Mouse (Mus musculus): ENCODE measurements around the gene Arhgap24. TPM values are rescaled to one million over a fixed set of nuclear protein-coding genes. Genes with fewer than 3 reads are reported as not detected.

Gene Arhgap24
- total RNA-seq, 2 experiments from 2014 or later, result 0.96 to 2.3 TPM

DNA sequence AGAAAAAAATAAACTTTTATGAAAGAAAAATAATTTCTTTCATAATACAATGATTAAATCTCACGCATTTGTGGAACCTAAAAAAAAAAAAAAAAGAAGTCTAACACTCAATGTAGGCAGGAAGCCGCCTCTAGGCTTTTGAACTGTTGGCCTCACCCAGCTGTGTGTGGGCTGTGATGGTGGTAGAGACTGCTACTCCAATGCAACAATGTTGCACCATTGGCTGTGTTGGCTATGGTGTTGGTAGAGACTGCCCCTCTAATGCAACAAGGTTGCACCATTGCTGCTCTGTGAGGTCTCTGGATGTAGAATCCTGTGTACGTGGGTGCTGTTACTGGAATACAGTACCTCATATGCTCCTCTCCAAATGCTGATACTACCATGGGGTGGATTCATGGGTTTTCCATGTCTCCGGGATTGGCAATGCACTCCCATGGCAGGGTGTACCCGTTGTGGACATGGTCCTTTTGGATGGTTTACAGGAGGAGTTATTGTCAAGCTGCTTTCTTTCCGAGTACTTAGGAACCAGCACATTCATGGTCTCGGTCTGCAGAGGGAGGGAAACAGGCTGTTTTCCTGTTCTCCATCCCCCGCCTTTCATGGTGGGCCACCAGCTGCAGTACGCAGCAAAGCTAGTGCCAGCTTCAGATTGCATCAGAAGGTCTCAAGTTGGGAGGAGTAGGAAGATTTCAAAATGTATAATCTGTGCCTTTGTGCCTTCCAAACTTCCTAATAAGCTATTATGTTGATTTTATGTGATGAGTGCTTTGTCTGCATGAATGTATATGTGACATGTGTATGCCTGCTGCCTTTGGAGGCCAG, 186.8 kb downstream of the Arhgap24 start:
- no peak for ATAC-seq (replicated peaks; ENCODE audit: poor library complexity)

DNA sequence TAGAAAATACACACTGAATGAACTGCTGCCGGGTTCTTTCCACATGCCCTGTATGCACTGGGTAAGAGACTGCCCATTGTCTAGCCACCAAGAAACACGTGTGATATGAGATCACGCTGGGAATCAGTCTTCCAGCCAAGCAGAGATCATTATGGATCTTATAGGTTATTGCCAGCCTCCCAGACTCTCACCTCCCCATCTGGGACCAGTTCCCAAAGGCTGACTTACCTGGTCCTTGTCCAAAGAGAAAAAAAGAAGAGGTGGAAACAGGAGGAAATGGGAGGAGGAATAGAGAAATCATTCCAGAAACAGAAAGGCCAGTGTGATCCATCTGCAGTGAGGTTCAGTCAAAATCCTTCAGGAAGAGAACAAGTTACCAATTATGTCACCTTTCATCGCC, 189.0 kb downstream of the Arhgap24 start:
- no peak for ATAC-seq (replicated peaks; ENCODE audit: poor library complexity)

DNA sequence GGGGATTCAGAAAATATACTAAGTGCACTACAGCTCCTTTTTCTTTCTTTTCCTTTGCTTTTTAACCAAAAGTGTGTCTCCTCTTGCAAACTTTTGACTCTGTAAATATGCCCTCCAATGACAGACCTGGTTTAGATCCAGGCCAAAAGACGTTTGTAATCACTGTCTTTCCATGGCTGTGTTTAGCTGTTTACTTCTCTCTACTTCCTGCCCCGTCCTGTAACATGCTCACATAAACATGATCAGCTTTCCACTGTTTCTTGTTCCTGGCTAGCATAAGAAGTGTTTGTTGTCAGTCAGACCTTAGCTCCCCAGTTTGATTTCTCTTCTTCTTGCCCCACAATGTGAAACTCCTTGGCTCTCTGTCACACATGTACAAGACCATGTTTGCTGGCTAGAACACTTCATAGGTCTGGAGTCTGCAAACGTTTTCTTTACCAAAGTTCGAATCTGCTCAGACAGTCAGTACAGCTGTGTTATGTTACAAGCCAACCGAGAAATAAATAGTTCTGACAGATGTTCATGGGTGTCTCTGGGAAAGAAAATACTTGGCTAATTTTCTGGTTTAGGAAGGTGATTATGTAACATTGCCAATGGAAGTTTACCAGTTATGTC, 189.6 kb downstream of the Arhgap24 start:
- ATAC-seq (replicated peaks; ENCODE audit: poor library complexity), result no peak

DNA sequence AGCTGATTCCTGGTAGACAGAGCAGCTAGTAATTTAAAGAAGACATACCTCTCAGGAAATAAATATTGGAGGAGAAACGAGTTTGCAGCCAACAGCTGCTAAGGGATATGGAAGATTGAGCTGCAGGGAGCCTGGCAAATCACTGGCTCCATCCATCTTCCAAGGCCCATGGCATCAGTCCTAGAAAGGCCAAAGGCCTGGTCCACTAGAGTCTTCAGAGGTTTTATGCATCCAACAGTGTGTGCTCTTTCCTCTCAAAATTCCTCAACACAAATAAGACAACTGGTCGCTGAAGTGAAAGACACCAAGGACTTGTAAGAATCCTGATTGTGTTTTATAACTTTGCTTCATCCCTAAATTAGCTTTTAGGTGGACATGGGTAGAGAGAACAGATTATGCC, 194.1 kb downstream of the Arhgap24 start:
- ATAC-seq (replicated peaks; ENCODE audit: poor library complexity), result no peak

DNA sequence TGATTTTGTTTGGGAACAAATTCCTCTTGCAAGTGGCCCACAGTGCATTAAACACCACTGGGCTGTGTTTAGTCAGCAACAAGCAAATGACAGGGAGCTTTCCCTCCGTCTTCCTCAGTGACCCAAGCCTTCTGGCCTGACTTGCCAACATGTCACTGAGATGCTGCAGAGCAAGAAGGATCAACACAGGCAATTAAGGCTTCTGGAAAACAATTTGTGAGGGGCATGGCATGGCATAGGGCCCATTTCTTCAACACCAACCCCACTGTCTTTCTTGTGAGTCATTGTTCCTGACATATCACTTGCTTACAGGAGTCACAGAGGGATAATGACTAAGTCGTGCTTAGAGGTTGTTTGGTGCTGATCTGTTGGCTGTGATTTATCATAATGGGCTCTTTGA, 196.0 kb downstream of the Arhgap24 start:
- no peak for ATAC-seq (replicated peaks; ENCODE audit: poor library complexity)

DNA sequence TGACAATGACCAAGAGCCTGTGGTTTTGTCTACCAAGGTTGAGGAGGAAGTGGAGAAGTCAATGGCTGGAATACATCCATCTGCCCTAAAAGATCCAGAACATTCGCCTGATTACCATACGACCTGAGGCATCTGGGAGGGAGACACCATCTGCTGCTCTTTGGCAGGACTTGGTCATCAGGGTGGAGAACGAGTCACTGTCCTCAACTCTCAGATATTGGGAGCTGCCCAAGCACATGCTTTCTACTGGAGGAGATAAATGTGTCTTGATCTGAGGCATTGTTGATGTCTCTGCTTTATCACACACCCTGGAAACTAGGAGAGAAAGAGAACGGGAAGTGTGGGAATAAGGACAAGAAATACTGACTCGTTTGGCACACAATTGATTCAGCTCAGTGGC, 206.5 kb downstream of the Arhgap24 start:
- no peak for ATAC-seq (replicated peaks; ENCODE audit: poor library complexity)

DNA sequence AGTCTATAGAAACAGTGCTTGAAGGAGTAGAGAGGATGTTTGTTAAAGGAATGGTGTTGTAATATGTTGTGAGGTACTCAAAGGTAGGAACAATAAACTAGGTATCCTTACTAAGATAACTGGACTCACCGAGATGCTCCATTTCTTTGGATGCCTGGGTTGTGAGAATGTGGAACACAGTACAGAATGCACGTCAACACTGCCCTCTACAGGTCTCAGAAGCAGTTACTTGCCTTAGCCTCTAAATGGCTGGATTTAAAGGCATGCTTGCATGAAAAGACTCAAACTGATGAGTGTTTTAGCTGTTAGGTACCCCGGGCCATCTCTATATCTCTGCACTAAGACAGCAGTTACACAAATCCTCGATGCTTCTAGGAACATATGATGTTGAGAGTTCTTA, 211.3 kb downstream of the Arhgap24 start:
- ATAC-seq (replicated peaks; ENCODE audit: poor library complexity), result peak; percentile 87

DNA sequence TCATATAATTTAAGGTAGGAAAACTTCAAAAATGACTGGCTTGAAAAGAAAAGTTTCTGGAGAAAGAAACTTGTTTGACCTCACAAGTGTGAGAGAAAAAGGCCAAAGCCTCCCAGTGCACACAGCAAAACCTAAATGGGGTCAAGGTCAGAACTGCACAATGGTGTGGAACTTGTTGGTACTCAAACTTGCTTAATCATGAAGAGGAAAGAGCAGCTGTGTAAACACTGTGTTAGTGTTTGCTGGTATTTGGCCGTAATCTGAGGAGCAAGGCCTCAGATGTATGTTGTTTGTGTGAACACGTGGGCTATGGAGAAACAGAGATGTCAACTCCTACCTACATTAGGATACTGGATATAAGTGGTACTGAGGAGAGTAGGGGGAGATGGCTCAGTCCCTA, 212.0 kb downstream of the Arhgap24 start:
- no peak for ATAC-seq (replicated peaks; ENCODE audit: poor library complexity)

DNA sequence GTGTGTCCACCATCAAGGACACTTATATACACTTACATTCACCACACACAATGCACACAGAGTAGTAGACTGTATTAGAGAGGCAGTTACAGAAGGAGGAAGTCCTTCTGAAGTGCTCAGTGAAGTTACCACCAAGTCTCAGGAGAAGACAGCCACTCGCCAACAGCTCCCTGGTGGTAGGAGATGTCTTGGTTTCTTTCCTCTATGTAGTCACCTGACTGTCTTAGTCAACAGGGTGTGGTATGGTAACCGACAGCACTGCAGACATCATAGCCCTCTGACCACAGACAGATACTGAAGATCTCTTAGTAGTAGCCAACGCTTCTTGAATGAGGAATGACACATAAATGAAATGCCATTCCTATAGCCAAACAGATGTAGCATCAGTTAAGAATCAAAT, 212.7 kb downstream of the Arhgap24 start:
- ATAC-seq (replicated peaks; ENCODE audit: poor library complexity), result peak; percentile 84

DNA sequence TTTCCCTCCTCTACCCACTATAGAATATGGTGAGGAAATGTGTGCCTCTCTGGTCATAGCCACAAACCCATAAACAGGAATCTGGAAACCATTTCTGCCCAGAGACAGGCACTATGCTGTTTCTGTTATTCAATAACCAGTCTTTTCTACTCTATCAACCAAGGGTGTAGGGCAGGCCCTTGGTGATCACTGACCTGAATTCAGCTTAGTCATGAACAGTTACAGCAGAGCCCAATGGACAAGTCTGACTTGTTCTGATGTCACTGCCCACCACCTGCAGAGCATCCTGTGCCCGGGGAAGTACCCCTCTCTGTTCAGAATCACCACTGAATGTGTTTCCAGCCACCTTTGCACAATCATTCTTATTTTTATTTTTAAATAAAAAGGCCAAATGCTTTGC, 216.6 kb downstream of the Arhgap24 start:
- ATAC-seq (replicated peaks; ENCODE audit: poor library complexity), result peak; percentile 41

DNA sequence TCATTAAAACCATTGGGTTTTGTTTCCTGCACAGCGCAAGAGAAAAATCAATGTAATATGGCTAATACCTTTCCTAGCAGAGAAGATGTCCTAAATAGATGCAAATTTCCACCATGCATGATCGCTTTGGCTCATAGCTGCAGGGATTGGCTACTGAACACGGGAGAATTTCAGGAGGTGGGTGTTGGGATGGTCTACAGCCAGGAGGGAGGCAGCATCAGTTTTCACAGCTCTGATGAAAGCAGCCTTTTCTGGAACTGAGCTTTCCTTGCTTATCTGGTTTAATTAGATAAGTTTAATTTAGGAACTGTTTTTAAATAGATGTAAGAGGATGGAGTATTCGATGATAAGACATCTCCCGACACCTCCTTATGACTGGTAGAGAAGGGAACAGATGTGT, 217.2 kb downstream of the Arhgap24 start:
- no peak for ATAC-seq (replicated peaks; ENCODE audit: poor library complexity)

DNA sequence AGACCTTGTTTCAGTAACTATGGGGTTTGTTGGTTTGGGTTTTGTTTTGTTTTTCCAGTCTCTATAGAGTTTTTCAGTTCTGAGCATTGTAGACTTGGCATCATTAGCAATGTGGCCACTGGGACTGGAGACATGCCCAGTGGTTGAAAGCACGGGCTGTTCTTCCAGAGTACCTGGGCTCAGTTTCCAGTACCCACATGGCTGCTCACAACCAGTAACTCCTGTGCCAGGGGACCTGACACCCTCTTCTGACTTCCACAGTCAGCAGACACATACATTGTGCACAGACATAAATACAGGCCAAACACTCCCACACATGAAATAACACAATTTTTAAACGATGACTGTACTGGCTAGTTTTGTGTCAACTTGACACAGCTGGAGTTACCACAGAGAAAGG, 217.7 kb downstream of the Arhgap24 start:
- ATAC-seq (replicated peaks; ENCODE audit: poor library complexity), result no peak

DNA sequence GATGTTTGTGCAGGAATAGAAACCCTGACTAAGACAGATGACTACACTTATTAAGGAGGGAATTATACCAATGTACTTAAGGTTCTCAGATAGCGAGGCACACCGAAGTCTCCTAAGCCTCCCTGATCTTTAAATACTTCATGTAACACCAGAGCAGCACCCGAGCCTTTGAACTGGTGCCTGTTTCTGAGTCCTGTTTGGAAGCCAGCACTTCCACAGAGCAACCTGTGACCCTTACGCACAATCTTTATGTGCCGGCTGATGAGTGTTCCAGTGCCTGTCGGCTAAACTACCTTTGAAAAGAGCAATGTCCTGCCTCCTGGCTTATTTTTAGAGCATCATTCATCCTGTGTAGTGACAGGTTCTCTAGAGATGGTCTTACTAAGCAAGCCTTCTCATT, 221.4 kb downstream of the Arhgap24 start:
- ATAC-seq (replicated peaks; ENCODE audit: poor library complexity), result no peak

DNA sequence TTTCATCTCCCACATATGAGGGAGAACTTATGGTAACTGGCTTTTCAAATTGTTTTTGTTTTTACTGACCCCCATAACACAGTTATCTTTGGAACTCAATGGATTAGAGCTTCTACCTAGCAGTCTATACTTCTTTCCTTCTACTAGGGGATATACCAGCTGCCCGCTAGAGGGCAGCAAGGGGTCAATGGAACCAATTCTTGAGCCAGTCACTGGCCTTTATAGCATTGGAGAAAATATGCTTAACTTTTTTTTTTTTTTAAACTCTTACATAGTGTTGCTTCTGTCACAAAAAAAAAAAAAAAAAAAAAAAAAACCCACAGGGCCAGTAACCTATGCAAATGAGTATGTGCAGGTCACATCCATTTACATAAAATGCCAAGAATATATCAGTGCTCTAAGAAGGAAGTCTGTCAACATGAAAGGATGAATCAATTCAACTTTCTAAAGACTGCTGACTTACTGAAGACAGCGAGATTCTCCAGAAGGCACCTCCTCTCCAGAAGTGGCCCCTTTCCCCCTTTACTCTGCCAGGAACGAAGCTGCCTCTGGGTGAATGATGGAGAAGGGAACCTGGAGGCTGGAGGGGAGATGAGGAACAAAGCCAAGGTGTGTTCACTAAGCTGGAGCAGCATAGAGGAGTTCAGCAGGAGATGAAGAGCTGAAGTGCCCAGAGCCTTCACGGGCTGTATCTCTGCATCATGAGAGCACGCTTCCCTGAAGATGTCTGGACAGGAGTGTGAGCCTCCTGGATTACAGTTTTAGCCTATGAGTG, 222.3 kb downstream of the Arhgap24 start:
- peak; percentile 82 for ATAC-seq (replicated peaks; ENCODE audit: poor library complexity)

DNA sequence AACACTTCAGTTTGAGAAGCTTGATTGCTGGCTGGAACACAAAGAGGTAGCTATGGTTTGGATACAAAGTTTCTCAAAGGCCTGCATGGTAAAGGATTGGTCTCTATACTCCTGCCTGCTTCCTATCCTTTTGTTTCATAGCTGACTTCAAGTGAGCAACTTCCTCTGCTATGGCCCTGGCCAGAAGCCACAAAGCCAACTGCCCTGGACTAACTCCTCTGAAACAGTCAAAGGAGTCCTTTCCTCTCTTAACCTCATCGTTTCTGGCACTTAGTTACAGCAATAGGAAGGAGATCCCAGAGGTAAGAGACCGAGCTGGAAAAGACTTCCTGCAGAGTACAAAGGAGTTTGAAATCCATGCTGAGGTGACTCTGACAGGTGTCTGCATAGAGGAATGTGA, 224.0 kb downstream of the Arhgap24 start:
- peak; percentile 46 for ATAC-seq (replicated peaks; ENCODE audit: poor library complexity)

DNA sequence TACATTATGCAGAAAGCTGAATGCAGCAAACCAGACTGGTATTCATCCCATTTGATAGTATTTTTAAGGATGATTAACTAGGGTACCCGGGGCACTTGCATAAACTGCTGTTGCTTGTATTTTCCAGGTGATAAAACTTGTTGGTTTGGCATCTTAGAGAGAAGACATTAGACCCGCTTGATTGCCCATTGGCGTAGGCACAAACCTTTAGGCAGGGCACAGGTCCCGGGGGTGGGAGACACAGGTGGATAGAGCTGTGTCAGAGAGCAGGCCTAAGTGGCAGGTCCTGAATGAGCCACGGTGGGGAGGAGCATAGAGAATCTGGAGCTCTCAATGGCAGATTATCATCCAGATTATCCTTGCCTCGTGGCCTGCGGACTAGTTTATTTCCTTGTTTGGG, 229.1 kb downstream of the Arhgap24 start:
- ATAC-seq (replicated peaks; ENCODE audit: poor library complexity), result no peak

DNA sequence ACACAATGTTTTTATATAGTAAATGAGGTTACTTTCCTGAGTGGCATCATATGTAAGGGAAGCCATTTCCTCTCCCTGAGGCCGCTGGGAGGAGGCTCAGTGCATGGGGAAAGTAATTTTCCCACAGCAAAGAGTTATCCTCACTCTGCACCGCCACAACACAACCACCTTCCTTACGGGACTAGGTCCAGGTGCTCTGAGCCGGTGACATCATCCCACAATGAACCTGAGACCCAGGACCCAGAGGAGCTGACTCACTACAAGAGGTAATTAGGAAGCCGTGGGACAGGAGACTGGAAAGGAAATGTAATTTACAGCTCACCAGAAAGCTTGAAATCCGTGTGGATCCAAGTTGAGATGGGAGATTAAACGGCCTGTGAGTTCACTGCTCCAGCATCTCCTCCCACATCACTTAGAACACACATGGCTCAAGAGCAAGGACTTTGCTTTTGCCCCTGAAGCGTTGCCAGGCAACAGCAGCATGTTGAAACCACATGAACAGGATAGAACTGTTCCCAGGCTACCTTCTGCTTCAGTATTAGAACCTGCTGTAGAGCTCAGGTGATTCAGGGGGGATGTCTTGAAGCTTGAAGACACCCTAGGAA, 238.3 kb downstream of the Arhgap24 start:
- no peak for ATAC-seq (replicated peaks; ENCODE audit: poor library complexity)

DNA sequence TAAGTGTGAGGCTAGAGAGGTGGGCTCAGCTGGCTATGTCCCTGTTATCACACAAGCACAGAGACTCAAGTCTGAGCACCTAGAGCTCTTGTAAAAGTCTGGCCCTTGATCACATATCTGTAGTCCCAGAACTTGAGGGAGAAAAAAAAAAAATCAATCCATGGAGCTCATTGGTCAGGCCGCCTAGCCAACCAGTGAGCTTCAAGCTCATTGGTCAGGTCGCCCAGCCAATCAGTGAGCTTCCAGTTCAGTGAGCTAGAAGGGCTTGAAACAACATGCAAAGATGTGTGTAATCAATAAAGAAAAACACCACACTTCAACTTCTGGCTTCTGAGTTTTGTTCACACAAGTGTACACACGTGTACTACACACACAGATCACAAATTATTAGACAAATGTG, 242.4 kb downstream of the Arhgap24 start:
- no peak for ATAC-seq (replicated peaks; ENCODE audit: poor library complexity)

DNA sequence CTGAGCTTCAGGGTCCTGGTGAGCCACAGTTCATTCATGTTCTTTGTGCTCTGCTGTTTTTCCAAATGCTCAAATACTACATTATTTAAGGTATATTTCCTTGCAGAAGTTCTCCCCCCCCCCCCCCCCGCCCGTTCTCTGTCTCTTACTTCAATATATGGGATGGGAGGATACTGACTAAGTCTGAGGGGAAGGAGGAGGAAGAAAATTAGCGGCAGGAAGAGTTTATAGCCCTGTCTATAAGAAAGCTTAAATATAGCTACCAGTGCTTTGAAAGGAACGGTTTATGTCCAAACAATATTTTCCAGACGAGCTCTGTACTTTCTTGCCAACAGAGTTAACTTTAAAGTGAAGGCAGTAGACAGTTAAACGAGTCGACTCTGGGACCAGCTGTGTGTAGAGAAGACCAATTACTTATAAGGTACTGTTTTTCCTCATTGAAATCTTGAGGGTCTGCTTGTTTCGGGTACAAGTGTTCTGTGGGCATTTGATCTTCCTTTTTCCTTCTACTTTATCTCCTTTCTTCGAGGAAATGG, 243.7 kb downstream of the Arhgap24 start:
- ATAC-seq (replicated peaks; ENCODE audit: poor library complexity), result no peak

DNA sequence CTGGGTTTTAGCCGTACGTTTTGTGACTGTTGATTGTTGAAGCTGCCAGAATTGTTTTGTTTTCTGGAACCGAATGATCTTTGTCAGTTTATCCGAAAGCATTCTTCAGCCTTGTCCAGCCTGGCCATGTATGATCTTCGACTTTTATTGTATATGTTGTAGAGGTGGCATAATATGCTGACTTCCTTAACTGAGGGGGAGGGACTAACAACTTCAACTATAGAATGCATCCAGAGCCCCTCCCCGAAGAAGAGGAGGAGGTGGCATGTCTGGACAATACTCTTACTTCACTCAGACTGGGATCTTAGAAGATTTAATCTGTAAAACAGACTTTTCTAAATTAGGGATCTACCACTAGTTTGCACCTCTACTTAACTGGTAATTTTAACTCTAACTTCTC, 244.2 kb downstream of the Arhgap24 start:
- no peak for ATAC-seq (replicated peaks; ENCODE audit: poor library complexity)

DNA sequence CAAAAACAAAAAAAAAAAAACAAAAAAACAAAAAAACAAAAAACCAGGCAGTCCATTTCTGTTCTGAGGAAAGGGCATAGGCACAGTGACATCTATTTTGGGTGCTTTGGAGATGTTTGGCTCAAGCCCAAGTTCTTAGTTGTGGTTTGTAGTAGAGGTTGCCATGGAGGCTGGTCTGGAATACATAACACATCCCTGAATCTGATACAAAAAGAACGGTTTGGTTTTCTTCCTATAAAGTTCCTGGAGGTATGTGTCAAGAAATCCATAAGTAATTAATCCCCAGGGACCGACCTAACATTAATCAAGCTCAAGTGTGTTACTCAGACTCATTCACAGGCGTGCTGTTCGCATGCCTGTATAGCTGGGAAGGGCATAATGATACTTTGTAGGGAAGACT, 245.8 kb downstream of the Arhgap24 start:
- no peak for ATAC-seq (replicated peaks; ENCODE audit: poor library complexity)

Data from megakaryocyte progenitor cell, adult 5-6 weeks (primary cell).